Mouse (Mus musculus) lung, embryonic 16.5 days (tissue): ENCODE results near the gene Dcn. TPM values are rescaled to one million over a fixed set of nuclear protein-coding genes. Genes with fewer than 3 reads are reported as not detected.
A peak's percentile ranks its signal among the peaks of the same experiment; 100 is the strongest.

Source experiments
- ATAC-seq: fragments of 200-750 bp; cut with Nextera tagmentation; 2 replicates; pipeline ENCODE4 v1.8.0; 2017; ENCODE audit warnings: low read depth, mild to moderate bottlenecking, moderate library complexity
- H3K27ac ChIP-seq: fragments of 300-500 bp; sonication (generic); 2 replicates; pipeline ENCODE4 v1.5.1; 2014; ENCODE audit warnings: mild to moderate bottlenecking, control low read depth, low read length
- H3K27me3 ChIP-seq: fragments of 300-500 bp; sonication (generic); 2 replicates; pipeline ENCODE4 v1.6.1; 2014; ENCODE audit warnings: low read depth, low read length, mixed read lengths; ENCODE audit not compliant: control insufficient read depth, insufficient read depth
- H3K36me3 ChIP-seq: fragments of 300-500 bp; sonication (generic); 2 replicates; pipeline ENCODE4 v1.6.1; 2014; ENCODE audit warnings: low read length; ENCODE audit not compliant: control insufficient read depth, insufficient read depth
- H3K4me1 ChIP-seq: fragments of 300-500 bp; sonication (generic); replicated peaks from 2 replicates; pipeline ENCODE4 v1.6.1; 2014; ENCODE audit warnings: low read length, mixed read lengths; ENCODE audit not compliant: control insufficient read depth, insufficient read depth
- H3K4me2 ChIP-seq: fragments of 300-500 bp; sonication (generic); 2 replicates; pipeline ENCODE4 v1.6.1; 2014; ENCODE audit warnings: low read depth, low read length, control low read depth
- H3K4me3 ChIP-seq: fragments of 300-500 bp; sonication (generic); 2 replicates; pipeline ENCODE4 v1.5.1; 2014; ENCODE audit warnings: mild to moderate bottlenecking, low read length, control low read depth
- H3K9ac ChIP-seq: fragments of 300-500 bp; sonication (generic); 2 replicates; pipeline ENCODE4 v1.6.1; 2014; ENCODE audit warnings: low read length, control low read depth
- H3K9me3 ChIP-seq: fragments of 300-500 bp; sonication (generic); 2 replicates; pipeline ENCODE4 v1.6.1; 2016; ENCODE audit warnings: low read length; ENCODE audit not compliant: control insufficient read depth
- WGBS: fragments of 180-500 bp; shearing (Covaris S2); extraction: QIAGEN DNeasy Blood & Tissue Kit; methylation state at CpG from one replicate; pipeline ENCODE4 v1.1.7; 2014; 5-methylcytosine and 5-hydroxymethylcytosine counted together
- polyA plus RNA-seq: library from polyadenylated mRNA; unstranded; fragments of >200 nt; fragmentation: Nextera tagmentation; extraction: Ambion mirVana; gene quantifications from 2 replicates; pipeline ENCODE4 v1.2.1, GENCODE M21; 2015

Gene Dcn
- polyA plus RNA-seq, 1 experiment from 2014 or later: 179 TPM

DNA sequence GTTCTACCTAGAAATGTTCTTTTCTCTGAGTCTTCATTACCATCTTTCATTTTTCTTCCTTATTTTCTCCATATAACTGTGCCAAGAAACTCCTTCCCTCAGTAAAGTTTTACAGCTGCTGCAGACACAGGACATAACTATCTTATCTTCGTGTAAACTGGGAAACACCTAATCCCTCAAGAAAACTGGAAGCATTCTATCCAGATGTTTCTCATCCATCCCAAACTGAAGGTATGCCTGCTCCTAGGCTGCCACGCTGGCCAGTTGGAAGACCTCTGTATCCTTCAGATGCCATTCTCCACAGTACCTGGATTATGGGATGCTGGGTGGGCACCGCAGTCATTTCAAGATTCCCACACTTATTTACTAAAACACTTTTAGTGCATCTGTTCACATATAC lies 44.0 kb downstream of the Dcn start:
- WGBS: 51% methylated on average over 3 of the region's 3 CpGs
- no peak overlapping the region for H3K9ac ChIP-seq
- H3K4me1 ChIP-seq: no peaks in the 10 kb centered on the region
- no peak overlapping the region for H3K4me2 ChIP-seq
- H3K27me3 ChIP-seq: no peaks in the 10 kb centered on the region
- no peak overlapping the region for H3K4me3 ChIP-seq
- H3K27ac ChIP-seq: no peak overlapping the region
- H3K36me3 ChIP-seq: no peaks in the 10 kb centered on the region
- ATAC-seq: 0 out of 2 replicates have a peak, but pooled peaks have one; percentile 38
- H3K9me3 ChIP-seq: no peaks in the 10 kb centered on the region

DNA sequence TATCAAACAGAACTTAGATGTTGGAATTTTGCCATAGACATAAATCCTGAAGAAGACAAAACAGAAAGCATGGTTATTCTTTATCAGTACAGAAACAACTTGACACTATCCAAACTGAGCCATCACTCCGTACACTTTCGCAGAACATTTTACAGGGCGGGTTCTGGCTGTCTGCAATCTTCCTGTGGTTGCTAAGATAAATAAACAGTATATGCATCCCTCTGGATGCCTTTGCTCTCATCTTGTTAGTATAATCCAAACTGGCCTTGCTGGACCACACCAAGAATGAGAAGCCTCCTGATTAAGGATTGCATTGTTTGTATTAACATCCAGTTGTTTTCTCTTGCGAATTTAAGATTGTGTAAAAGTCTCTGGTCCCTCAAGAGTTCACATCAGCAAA lies 56.3 kb downstream of the Dcn start:
- no peak overlapping the region for H3K4me2 ChIP-seq
- H3K9me3 ChIP-seq: no peaks in the 10 kb centered on the region
- H3K27me3 ChIP-seq: no peaks in the 10 kb centered on the region
- no peak overlapping the region for H3K27ac ChIP-seq
- 49% methylated on average over 4 of the region's 4 CpGs for WGBS
- no peak overlapping the region for H3K9ac ChIP-seq
- ATAC-seq: 0 out of 2 replicates have a peak, but pooled peaks have one; percentile 45
- no peaks in the 10 kb centered on the region for H3K4me1 ChIP-seq
- H3K36me3 ChIP-seq: no peaks in the 10 kb centered on the region
- H3K4me3 ChIP-seq: no peak overlapping the region

DNA sequence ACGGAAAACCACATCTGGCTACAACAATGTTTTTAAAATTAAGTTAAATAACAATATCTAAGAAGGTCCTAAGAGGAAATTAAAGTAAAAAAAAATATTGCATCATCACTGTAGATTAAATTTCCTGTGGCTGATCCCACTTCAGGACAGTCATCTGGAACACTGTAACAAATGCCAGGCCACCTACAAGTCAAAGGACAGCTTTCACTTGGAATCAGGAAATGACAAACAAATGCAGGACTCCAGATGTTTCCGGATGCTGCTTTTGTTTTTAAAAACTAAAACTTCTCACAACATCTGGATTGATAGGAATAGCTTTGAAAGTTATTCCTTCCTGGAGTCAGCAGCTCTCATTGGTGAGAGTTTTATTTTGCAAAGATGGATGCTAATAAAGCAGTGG lies 57.5 kb downstream of the Dcn start:
- H3K27me3 ChIP-seq: no peaks in the 10 kb centered on the region
- no peak overlapping the region for H3K4me2 ChIP-seq
- no peaks in the 10 kb centered on the region for H3K4me1 ChIP-seq
- no peaks in the 10 kb centered on the region for H3K9me3 ChIP-seq
- no peaks in the 10 kb centered on the region for H3K36me3 ChIP-seq
- no peak overlapping the region for H3K9ac ChIP-seq
- ATAC-seq: peak; percentile 74; the same call in 1 of the 2 replicates
- H3K27ac ChIP-seq: peak overlapping the region; percentile 28; the same call in 1 of the 2 replicates
- 30% methylated on average over 2 of the region's 2 CpGs for WGBS
- H3K4me3 ChIP-seq: no peak overlapping the region

DNA sequence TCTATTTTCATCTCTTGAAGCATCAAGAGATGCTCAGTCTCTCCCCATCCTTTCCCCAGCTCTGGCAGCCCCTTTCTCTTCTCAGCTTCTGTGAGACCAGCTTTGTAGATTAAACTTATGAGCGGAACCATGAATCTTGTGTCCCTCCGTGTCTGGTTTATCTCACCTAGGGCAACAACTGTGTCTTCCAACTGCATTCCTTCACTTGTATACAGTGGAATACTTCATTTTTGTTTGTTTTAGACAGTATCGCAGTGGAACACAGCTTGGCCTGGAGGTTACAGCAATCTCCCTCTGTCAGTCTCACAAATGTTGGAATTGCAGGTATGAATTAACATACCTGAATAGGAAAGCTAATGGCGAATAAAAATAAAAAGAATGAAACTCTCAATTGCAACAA lies 58.8 kb downstream of the Dcn start:
- no peaks in the 10 kb centered on the region for H3K4me1 ChIP-seq
- H3K4me3 ChIP-seq: no peak overlapping the region
- no peak overlapping the region for H3K4me2 ChIP-seq
- 84% methylated on average over 4 of the region's 4 CpGs for WGBS
- H3K9ac ChIP-seq: no peak overlapping the region
- H3K9me3 ChIP-seq: no peaks in the 10 kb centered on the region
- ATAC-seq: no peak
- no peaks in the 10 kb centered on the region for H3K27me3 ChIP-seq
- no peak overlapping the region for H3K27ac ChIP-seq
- H3K36me3 ChIP-seq: no peaks in the 10 kb centered on the region

DNA sequence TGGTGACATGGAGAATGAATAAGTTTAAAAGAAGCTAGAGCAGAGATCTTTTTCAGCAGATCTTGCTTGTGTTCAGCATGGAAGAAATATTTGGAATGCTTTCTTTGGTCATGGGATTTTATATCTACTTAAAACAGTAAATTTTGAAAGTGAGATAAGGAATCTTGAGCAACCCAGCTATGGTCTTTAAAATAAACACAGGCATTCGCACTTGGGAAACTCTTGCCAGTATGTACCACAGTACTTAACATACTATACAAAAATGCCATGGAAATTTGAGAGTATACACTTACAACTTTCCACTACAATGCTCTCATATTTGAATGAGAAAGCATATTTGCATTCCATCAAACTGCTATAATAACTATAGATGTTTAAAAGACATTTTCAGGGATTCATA lies 68.3 kb downstream of the Dcn start:
- peak; percentile 84 for ATAC-seq
- H3K9me3 ChIP-seq: no peaks in the 10 kb centered on the region; the same call in 1 of the 2 replicates
- 5% methylated on average over 1 of the region's 1 CpGs for WGBS

DNA sequence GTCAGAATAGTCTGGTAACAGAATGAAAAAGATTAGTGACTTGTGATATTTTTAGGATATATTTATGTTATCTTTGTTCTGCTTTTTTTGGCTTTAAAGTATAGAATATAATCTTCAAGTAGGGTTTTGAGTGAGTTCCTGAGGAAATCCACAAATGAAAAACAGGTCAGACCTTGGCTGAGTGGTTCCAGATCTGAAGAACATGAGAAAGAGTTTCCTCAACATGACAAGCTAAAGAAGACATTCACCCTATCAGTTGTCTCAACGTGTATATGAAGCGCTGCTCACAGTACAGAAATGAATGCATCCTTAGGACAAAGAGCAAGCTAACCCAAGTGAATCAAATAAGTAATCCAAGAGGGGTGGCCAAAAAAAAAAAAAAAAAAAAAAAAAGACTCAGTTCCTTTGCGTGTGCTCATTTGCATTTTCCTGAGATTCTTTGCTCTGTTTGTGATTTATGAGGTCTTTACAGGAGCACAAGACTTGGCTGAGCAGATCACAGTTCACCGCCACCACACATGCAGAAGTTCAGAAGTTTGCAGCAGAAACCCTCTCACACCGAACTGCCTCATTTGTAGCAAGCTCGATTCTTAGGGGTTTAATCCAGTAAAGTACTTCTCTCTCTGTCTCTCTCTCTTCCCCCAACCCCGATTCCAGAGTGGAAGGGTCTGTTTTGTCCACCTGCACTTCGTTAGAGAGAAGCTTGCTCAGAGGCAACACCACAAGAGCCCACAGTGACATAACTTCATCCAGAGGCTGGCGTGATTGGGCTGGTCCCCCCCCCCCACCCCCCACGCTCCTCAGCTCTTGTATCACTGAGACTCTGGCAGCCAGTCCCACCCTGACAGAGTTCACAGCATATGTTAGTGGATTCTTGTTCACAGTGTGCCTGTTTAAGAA lies 85.8 kb downstream of the Dcn start, which contains the start of gene Lum:
Gene Lum (plus strand): TSS at position 172 of the 900 bp plus-strand sequence.
- Histone ChIP-seq H3K4me3 (no peak within 1 kb of the TSS), H3K4me1 (no peaks in the 10 kb centered on the region), H3K27me3 (no peaks in the 10 kb centered on the region), H3K27ac (peak within 1 kb of the TSS; percentile 25; the same call in 1 of the 2 replicates), H3K36me3 (no peaks in the 10 kb centered on the region), H3K4me2 (peak within 1 kb of the TSS; percentile 34), H3K9ac (no peak within 1 kb of the TSS), H3K9me3 (no peaks in the 10 kb centered on the region)
- ATAC-seq: peak; percentile 45; the same call in 1 of the 2 replicates
- 33% methylated on average over 10 of the region's 10 CpGs for WGBS

More for the DNA sequence above, 68.3 kb downstream of the Dcn start:
- H3K4me3 ChIP-seq: no peak overlapping the region
- H3K4me1 ChIP-seq: peaks cover 3% of the 10 kb centered on the region; the same call in 1 of the 2 replicates
- H3K36me3 ChIP-seq: no peaks in the 10 kb centered on the region
- H3K27me3 ChIP-seq: no peaks in the 10 kb centered on the region
- H3K9ac ChIP-seq: no peak overlapping the region
- no peak overlapping the region for H3K4me2 ChIP-seq
- H3K27ac ChIP-seq: peak overlapping the region; percentile 86

DNA sequence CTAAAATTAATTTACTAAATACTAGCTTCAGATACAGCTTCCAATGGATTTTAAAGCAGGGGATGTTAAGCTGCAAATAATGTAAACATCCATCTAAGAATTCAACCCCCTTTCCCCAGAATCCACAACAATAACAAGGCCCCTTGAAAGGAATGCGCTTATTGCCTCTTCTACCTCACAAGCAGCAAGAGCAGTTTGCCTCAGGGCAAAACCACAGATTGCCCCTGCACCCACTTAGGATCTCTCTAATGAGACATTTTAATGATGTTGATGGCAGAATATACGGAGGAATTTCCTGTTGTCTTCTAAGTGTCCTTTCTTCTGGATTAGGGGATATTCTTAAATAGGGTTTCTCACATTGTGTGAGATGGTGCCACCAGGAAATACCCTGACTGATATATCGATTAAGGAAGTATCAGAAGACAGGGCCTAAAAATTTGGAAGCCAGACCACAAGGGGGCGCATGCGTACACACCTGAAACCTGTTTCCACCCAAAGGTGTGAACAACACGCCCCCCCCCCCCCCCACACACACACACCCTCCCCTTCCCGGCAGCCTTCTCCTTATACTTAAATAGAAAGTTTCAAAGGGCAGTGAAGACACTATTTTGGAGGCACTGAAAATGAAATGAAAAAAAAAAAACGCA lies 88.2 kb downstream of the Dcn start:
- Histone ChIP-seq H3K9ac (no peak overlapping the region), H3K27ac (no peak overlapping the region), H3K27me3 (no peaks in the 10 kb centered on the region), H3K4me1 (no peaks in the 10 kb centered on the region), H3K4me3 (no peak overlapping the region), H3K4me2 (no peak overlapping the region), H3K9me3 (no peaks in the 10 kb centered on the region), H3K36me3 (no peaks in the 10 kb centered on the region)
- no peak for ATAC-seq
- 55% methylated on average over 8 of the region's 8 CpGs for WGBS
